Mouse (Mus musculus) cerebellum, adult 2 months (tissue): ENCODE data around the gene Npff. TPM values are rescaled to one million over a fixed set of nuclear protein-coding genes. Genes with fewer than 3 reads are reported as not detected.

ENCODE experiments used
- DNase-seq, 2 experiments: peaks; one replicate each; pipeline ENCODE4 v3.0.0; 2021
- H3K27ac ChIP-seq: fragments of 200-500 bp; 2 replicates; pipeline ENCODE4 v1.5.1; 2012; ENCODE audit warnings: low read length, control low read depth, inconsistent platforms; ENCODE audit not compliant: insufficient read depth
- H3K27me3 ChIP-seq: fragments of 200-500 bp; 2 replicates; pipeline ENCODE4 v1.6.1; 2012; ENCODE audit warnings: inconsistent platforms, mild to moderate bottlenecking, low read length, moderate library complexity; ENCODE audit not compliant: control insufficient read depth, insufficient read depth
- H3K4me1 ChIP-seq: fragments of 200-500 bp; 2 replicates; pipeline ENCODE4 v1.6.1; 2011; ENCODE audit warnings: low read length; ENCODE audit not compliant: control insufficient read depth, insufficient read depth
- H3K4me3 ChIP-seq: fragments of 200-500 bp; replicated peaks from 2 replicates; pipeline ENCODE3; 2011; ENCODE audit warnings: mild to moderate bottlenecking, low read depth, low read length, control low read depth; ENCODE audit not compliant: insufficient read depth
- CTCF ChIP-seq: fragments of 200-500 bp; IDR thresholded peaks from 2 replicates; pipeline ENCODE4 v1.5.1; 2011; ENCODE audit warnings: low read depth, mild to moderate bottlenecking, control low read depth, low read length, moderate library complexity, borderline replicate concordance; ENCODE audit not compliant: insufficient read depth
- POLR2A ChIP-seq: fragments of 200-500 bp; IDR thresholded peaks from 2 replicates; pipeline ENCODE4 v1.6.1; 2011; ENCODE audit warnings: low read length, control low read depth, borderline replicate concordance; ENCODE audit not compliant: insufficient read depth
- WGBS: fragments of 180-500 bp; shearing (Covaris S2); methylation state at CpG from one replicate; pipeline ENCODE4 v1.1.7; 2018; 5-methylcytosine and 5-hydroxymethylcytosine counted together
- polyA plus RNA-seq: library from polyadenylated mRNA; depleted of rRNA; stranded (reverse); fragments of >200 nt; gene quantifications from 2 replicates; pipeline ENCODE4 v1.2.3, GENCODE M21; 2012; rRNA removed

Npff gene
- polyA plus RNA-seq, 1 experiment: 8.5 TPM

DNA sequence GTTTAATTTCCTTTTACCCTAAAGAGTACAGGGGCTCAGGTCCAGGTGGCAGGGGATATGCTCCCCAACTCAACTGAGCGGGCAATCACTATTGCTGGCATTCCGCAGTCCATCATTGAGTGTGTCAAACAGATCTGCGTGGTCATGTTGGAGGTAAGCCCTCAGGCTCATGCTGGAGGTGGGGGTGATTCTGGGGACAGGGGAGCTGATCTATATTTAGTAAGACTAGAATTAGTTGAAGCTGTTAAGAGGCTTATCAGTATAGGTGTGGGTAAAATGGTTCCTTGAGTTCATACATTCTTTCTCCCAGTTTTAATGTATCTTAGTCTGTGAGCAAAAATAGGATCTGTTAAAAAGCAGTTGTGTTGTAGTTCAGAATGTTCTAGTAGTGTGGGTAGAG is 41.6 kb downstream of the Npff start:
- H3K4me3 ChIP-seq: no peak overlapping the region
- no peak for DNase-seq
- TF ChIP-seq POLR2A (no peak), CTCF (no peak)
- H3K4me1 ChIP-seq: no peaks in the 10 kb centered on the region; the same call in 1 of the 2 replicates
- WGBS: 72% methylated on average over 3 of the region's 3 CpGs
- H3K27ac ChIP-seq: no peak overlapping the region
- H3K27me3 ChIP-seq: no peaks in the 10 kb centered on the region

DNA sequence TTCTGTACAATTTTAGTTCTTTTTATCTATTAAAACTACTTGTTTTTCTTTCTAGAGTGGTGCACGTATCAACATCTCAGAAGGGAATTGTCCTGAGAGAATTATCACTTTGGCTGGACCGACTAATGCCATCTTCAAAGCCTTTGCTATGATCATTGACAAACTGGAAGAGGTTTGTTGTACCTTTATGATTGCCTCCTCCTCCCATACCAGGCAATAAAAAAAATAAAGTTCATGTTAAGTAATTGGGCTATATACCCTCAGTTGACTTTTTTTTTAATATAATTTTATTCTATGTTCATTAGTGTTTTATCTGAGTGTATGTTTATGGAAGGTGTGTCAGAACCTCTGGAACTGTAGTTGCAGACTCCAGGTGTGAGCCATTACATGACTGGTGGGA is 50.2 kb downstream of the Npff start:
- Histone ChIP-seq H3K4me3 (no peak overlapping the region), H3K27ac (no peak overlapping the region), H3K4me1 (no peaks in the 10 kb centered on the region; the same call in 1 of the 2 replicates), H3K27me3 (no peaks in the 10 kb centered on the region)
- no peak for DNase-seq
- TF ChIP-seq CTCF: no peak
- WGBS: 81% methylated on average over 2 of the region's 2 CpGs

Other genes with a start within 250 kb of the Npff start
- 60.9 and 62.3 TPM in 2 replicates for gene Mfsd5, start 245.5 kb downstream of the Npff start, polyA plus RNA-seq
- 0.62 and 0.86 TPM in 2 replicates for gene Espl1, start 228.7 kb downstream of the Npff start, polyA plus RNA-seq
- gene Pfdn5, start 198.8 kb downstream of the Npff start, polyA plus RNA-seq: 318 and 360 TPM in 2 replicates
- gene Myg1, start 193.2 kb downstream of the Npff start, polyA plus RNA-seq: 106 and 110 TPM in 2 replicates
- gene Aaas, start 174.2 kb downstream of the Npff start, polyA plus RNA-seq: 29.7 and 33.1 TPM in 2 replicates
- 1.4 TPM in 2 replicates for gene Sp7, start 157.8 kb downstream of the Npff start, polyA plus RNA-seq
- gene Sp1, start 118.8 kb downstream of the Npff start, polyA plus RNA-seq: 12.6 and 14.1 TPM in 2 replicates
- 3.2 TPM in 2 replicates for gene Amhr2, start 79.6 kb downstream of the Npff start, polyA plus RNA-seq
- 160 and 164 TPM in 2 replicates for gene Prr13, start 65.9 kb downstream of the Npff start, polyA plus RNA-seq
- gene Pcbp2, start 54.4 kb downstream of the Npff start, polyA plus RNA-seq: 539 and 562 TPM in 2 replicates
- not detected in 2 replicates for gene Gm10337, start 21.2 kb downstream of the Npff start, polyA plus RNA-seq
- gene Map3k12, start 7.9 kb downstream of the Npff start, polyA plus RNA-seq: 130 and 149 TPM in 2 replicates
- 121 and 131 TPM in 2 replicates for gene Tarbp2, start 6.8 kb downstream of the Npff start, polyA plus RNA-seq
- gene Gm28047, start 100.1 kb upstream of the Npff start, polyA plus RNA-seq: not detected in 2 replicates
- gene Atf7, start 100.5 kb upstream of the Npff start, polyA plus RNA-seq: 66.6 and 74.6 TPM in 2 replicates
- 391 and 398 TPM in 2 replicates for gene Atp5g2, start 147.4 kb upstream of the Npff start, polyA plus RNA-seq
- 55.8 and 56.0 TPM in 2 replicates for gene Calcoco1, start 197.2 kb upstream of the Npff start, polyA plus RNA-seq